ENCODE assay signal across 19 mouse cellular contexts in the genomic region with DNA sequence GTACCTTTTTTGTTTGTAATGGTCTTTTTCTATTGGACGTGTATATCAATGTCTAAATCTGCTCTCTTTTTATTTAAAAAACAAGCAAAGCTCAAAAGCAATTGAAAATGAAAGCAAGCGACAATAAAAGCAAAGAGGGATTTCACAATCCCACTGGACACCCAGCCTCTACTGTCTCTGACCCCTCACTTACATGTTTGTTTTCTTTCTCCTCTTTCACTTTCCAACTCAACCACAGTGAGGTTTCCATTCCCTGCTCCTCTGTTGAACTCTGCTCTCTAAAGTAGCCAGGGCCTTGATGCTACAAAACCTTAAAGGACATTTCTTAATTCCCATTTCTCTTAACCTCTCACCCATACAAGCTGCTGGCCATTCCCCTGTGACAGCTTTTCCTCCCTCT.
A peak's percentile ranks its signal among the peaks of the same experiment; 100 is the strongest.
DNase-seq lines count a peak whose midpoint lies in the region; ATAC-seq and TF ChIP-seq lines count a peak whose summit lies in the region.
"Had no signal": no experiment of that assay in that cellular context is flagged by ENCODE, and none has a peak within 500 bp of the region (broad histone marks: within the 10 kb centered on the region; RNA-seq: fewer than 3 reads in every experiment).

No protein-coding gene starts in this region.

- H3K4me2 ChIP-seq in kidney, embryonic 16.5 days (replicated peaks; ENCODE audit: low read depth, low read length): no peak overlapping the region
- H3K4me2 ChIP-seq: embryonic facial prominence, embryonic 13.5 days; forebrain, embryonic 13.5 days; heart, embryonic 12.5 days; hindbrain, embryonic 14.5 days had no signal

- H3K9me3 ChIP-seq in kidney, embryonic 16.5 days (ENCODE audit: low read length): no peaks in the 10 kb centered on the region
- no peaks in the 10 kb centered on the region for H3K9me3 ChIP-seq in embryonic facial prominence, embryonic 10.5 days
- H3K9me3 ChIP-seq: embryonic facial prominence, embryonic 13.5 days; forebrain, embryonic 13.5 days; heart, embryonic 12.5 days; hindbrain, embryonic 10.5 days had no signal

- no peak for ATAC-seq in kidney, embryonic 16.5 days (ENCODE audit: low FRiP score, low TSS enrichment)
- peak; percentile 96 for ATAC-seq in megakaryocyte progenitor cell, adult 5-6 weeks (replicated peaks; ENCODE audit: poor library complexity)
- ATAC-seq: CD4-positive, CD25-positive, alpha-beta regulatory T cell, adult 4 months; forebrain, embryonic 13.5 days; forebrain, postnatal 0 days had no signal

- no peak overlapping the region for H3K27ac ChIP-seq in kidney, embryonic 16.5 days (ENCODE audit: low read length)
- H3K27ac ChIP-seq in brown adipose tissue, adult 24 weeks (replicated peaks; ENCODE audit: low read depth, low read length): peak overlapping the region; percentile 85
- no peak overlapping the region for H3K27ac ChIP-seq in embryonic facial prominence, embryonic 10.5 days (replicated peaks)
- H3K27ac ChIP-seq: embryonic facial prominence, embryonic 13.5 days; forebrain, embryonic 13.5 days; hindbrain, embryonic 10.5 days; hindbrain, embryonic 14.5 days had no signal

- no peak overlapping the region for H3ac ChIP-seq in C2C12 (ENCODE audit: control insufficient read depth, insufficient read length, low read depth)

- H3K4me1 ChIP-seq in kidney, embryonic 16.5 days (ENCODE audit: insufficient read depth, low read length): no peaks in the 10 kb centered on the region
- H3K4me1 ChIP-seq in brown adipose tissue, adult 24 weeks (ENCODE audit: control insufficient read depth, insufficient read depth, insufficient read length, low read length): 0 out of 2 replicates have a peak, but pooled peaks cover 2% of the 10 kb centered on the region
- no peaks in the 10 kb centered on the region for H3K4me1 ChIP-seq in embryonic facial prominence, embryonic 10.5 days
- H3K4me1 ChIP-seq: embryonic facial prominence, embryonic 13.5 days; forebrain, embryonic 13.5 days; heart, embryonic 12.5 days; hindbrain, embryonic 10.5 days had no signal

- no peaks in the 10 kb centered on the region for H3K79me2 ChIP-seq in C2C12 (ENCODE audit: control insufficient read depth, insufficient read depth)

- H3K79me3 ChIP-seq in C2C12 (ENCODE audit: low read depth): no peaks in the 10 kb centered on the region

- H3K4me3 ChIP-seq in kidney, embryonic 16.5 days (ENCODE audit: low read length): no peak overlapping the region
- H3K4me3 ChIP-seq in C2C12 (ENCODE audit: insufficient read depth, poor library complexity, severe bottlenecking): no peak overlapping the region
- no peak overlapping the region for H3K4me3 ChIP-seq in brown adipose tissue, adult 24 weeks (ENCODE audit: insufficient read depth, low read depth, low read length)
- H3K4me3 ChIP-seq in embryonic facial prominence, embryonic 10.5 days: no peak overlapping the region
- H3K4me3 ChIP-seq: embryonic facial prominence, embryonic 13.5 days; forebrain, embryonic 13.5 days; heart, embryonic 12.5 days; hindbrain, embryonic 10.5 days had no signal

- H3K27me3 ChIP-seq in kidney, embryonic 16.5 days (ENCODE audit: insufficient read depth, low read length): no peaks in the 10 kb centered on the region
- H3K27me3 ChIP-seq in C2C12 (ENCODE audit: control insufficient read depth, insufficient read depth, insufficient read length): no peaks in the 10 kb centered on the region
- no peaks in the 10 kb centered on the region for H3K27me3 ChIP-seq in embryonic facial prominence, embryonic 10.5 days (replicated peaks; ENCODE audit: low read depth, poor library complexity, severe bottlenecking)
- H3K27me3 ChIP-seq: embryonic facial prominence, embryonic 13.5 days; forebrain, embryonic 13.5 days; heart, embryonic 12.5 days had no signal

- WGBS in kidney, embryonic 16.5 days: 69% methylated on average over 2 of the region's 2 CpGs
- 72% methylated on average over 2 of the region's 2 CpGs for WGBS in embryonic facial prominence, embryonic 10.5 days

- no peak overlapping the region for H3K9ac ChIP-seq in kidney, embryonic 16.5 days (replicated peaks; ENCODE audit: low read length)
- H3K9ac ChIP-seq: embryonic facial prominence, embryonic 13.5 days; forebrain, embryonic 13.5 days; forebrain, postnatal 0 days; heart, embryonic 12.5 days; hindbrain, embryonic 14.5 days had no signal

- H3K36me3 ChIP-seq in kidney, embryonic 16.5 days (ENCODE audit: insufficient read depth, low read length): no peaks in the 10 kb centered on the region
- no peaks in the 10 kb centered on the region for H3K36me3 ChIP-seq in C2C12 (ENCODE audit: control insufficient read depth, insufficient read depth)
- no peaks in the 10 kb centered on the region for H3K36me3 ChIP-seq in embryonic facial prominence, embryonic 10.5 days (replicated peaks)
- H3K36me3 ChIP-seq: embryonic facial prominence, embryonic 13.5 days; G1E; heart, embryonic 12.5 days; hindbrain, embryonic 10.5 days had no signal

- DNase-seq in kidney, postnatal 10 days: peak; percentile 18
- DNase-seq in cerebellum, postnatal 10 days: no peak
- no peak for DNase-seq in embryonic facial prominence, embryonic 10.5 days (ENCODE audit: low spot score)
- DNase-seq: adrenal gland, postnatal 25 days; cerebellum, adult 2 months; cerebellum, postnatal 14 days; forebrain, postnatal 0 days; gastrocnemius, postnatal 14 days had no signal

- no peak for TF ChIP-seq CTCF in C2C12 (IDR thresholded peaks at IDR 0.05; ENCODE audit: control insufficient read depth, insufficient read depth, insufficient read length)

TF ChIP-seq in C2C12, 6 proteins besides CTCF, POLR2A, EP300 and RAD21:
- no peak for TF ChIP-seq MYOG (IDR thresholded peaks at IDR 0.05; ENCODE audit: control insufficient read depth, extremely low read depth, insufficient read length)
- TF ChIP-seq CEBPB (IDR thresholded peaks at IDR 0.05; ENCODE audit: low read depth): peak; percentile 7
- TF ChIP-seq MAX (IDR thresholded peaks at IDR 0.05): no peak
- no peak for TF ChIP-seq FOSL1 (IDR thresholded peaks at IDR 0.05; ENCODE audit: insufficient read depth, low read length, poor library complexity, severe bottlenecking)
- TF ChIP-seq MYOD1 (IDR thresholded peaks at IDR 0.05; ENCODE audit: control insufficient read depth, insufficient read length, low read depth): no peak
